Mouse (Mus musculus): ENCODE data around the gene Gpm6b. TPM values are rescaled to one million over a fixed set of nuclear protein-coding genes. Genes with fewer than 3 reads are reported as not detected.

Gene Gpm6b
- polyA plus RNA-seq, 1 experiment from 2014 or later, result 7.6 TPM

DNA sequence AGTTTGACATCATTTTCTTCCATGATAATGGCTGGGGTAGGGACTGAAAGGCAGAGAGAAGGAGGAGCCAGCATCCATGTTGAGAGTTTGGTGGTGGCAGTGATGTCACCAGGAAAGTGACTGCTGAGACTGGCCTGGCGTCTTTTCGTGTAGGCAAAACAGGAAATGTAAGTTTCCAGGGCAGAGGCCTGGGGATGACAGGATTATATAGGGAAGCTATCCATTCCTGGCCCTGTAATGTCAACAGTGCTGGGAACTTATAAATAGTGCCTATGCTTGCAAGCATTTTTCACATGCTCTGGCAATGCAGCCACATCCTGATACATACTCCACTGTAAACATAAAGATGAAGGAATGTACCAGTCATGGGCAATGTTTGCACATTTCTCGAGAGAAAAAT, 52.6 kb downstream of the Gpm6b start:
- H3K27ac ChIP-seq (ENCODE audit: low read depth, low read length), result no peak overlapping the region
- no peak for ATAC-seq

DNA sequence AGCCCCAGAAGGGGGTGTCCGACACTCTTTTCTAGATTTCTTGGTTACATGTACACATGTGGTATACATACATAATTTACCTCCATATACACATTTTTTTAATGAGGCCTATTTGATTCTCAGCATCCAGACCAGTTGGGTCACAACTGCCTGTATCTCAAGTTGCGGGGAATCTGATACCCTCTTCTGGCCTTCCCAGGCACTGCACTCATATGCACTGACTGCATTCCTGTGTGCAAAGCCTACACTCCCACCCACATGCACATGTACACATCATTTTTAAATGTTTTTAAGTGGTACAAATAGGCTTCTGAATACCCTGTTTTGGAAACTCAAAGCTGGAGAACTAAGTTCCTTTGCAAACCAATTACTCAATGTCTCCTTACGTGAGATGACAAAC, 54.8 kb downstream of the Gpm6b start:
- Histone ChIP-seq H3K9ac (ENCODE audit: low read depth, low read length) (no peak overlapping the region), H3K27me3 (replicated peaks; ENCODE audit: control insufficient read depth, insufficient read depth, low read length) (no peaks in the 10 kb centered on the region), H3K36me3 (ENCODE audit: control insufficient read depth, insufficient read depth) (no peaks in the 10 kb centered on the region), H3K27ac (ENCODE audit: low read depth, low read length) (no peak overlapping the region), H3K4me3 (ENCODE audit: low read depth, low read length) (no peak overlapping the region), H3K9me3 (ENCODE audit: control insufficient read depth) (no peaks in the 10 kb centered on the region), H3K4me2 (replicated peaks; ENCODE audit: low read depth) (no peak overlapping the region), H3K4me1 (replicated peaks; ENCODE audit: control insufficient read depth, insufficient read depth, low read length) (no peaks in the 10 kb centered on the region)
- TF ChIP-seq CTCF (IDR thresholded peaks at IDR 0.05; ENCODE audit: low read depth), result peak; percentile 28
- no peak for ATAC-seq
- WGBS, result 86% methylated on average over 3 of the region's 3 CpGs

More for the DNA sequence above, 52.6 kb downstream of the Gpm6b start:
- no peaks in the 10 kb centered on the region for H3K9me3 ChIP-seq (ENCODE audit: control insufficient read depth)
- TF ChIP-seq CTCF (IDR thresholded peaks at IDR 0.05; ENCODE audit: low read depth), result no peak
- WGBS, result 36% methylated on average over 3 of the region's 3 CpGs
- H3K9ac ChIP-seq (ENCODE audit: low read depth, low read length), result no peak overlapping the region
- no peak overlapping the region for H3K4me2 ChIP-seq (replicated peaks; ENCODE audit: low read depth)
- H3K4me3 ChIP-seq (ENCODE audit: low read depth, low read length), result no peak overlapping the region
- H3K4me1 ChIP-seq (replicated peaks; ENCODE audit: control insufficient read depth, insufficient read depth, low read length), result no peaks in the 10 kb centered on the region
- no peaks in the 10 kb centered on the region for H3K36me3 ChIP-seq (ENCODE audit: control insufficient read depth, insufficient read depth)
- no peaks in the 10 kb centered on the region for H3K27me3 ChIP-seq (replicated peaks; ENCODE audit: control insufficient read depth, insufficient read depth, low read length)

DNA sequence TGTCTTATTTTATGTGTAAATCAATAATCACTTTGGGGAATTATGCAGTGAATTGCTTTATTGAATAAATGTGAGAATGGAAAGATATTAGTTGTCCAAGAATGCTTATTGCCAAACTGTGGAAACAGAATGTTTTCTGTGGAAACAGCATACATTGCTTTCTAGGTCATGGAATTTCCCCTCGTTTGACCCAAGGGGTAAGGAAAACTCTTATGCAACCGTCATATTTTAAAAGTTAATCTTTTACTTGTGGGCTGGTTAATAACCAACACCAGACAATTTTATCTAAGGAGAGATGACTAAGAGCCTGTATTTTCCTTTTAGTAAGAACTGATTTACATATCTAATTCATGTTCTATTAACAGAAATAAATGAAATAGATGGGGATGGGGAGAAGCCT, 64.1 kb downstream of the Gpm6b start:
- WGBS, result 35% methylated on average over 2 of the region's 2 CpGs
- Histone ChIP-seq H3K4me2 (replicated peaks; ENCODE audit: low read depth) (no peak overlapping the region), H3K27ac (ENCODE audit: low read depth, low read length) (no peak overlapping the region), H3K4me1 (replicated peaks; ENCODE audit: control insufficient read depth, insufficient read depth, low read length) (no peaks in the 10 kb centered on the region), H3K9ac (ENCODE audit: low read depth, low read length) (no peak overlapping the region), H3K9me3 (ENCODE audit: control insufficient read depth) (no peaks in the 10 kb centered on the region), H3K27me3 (replicated peaks; ENCODE audit: control insufficient read depth, insufficient read depth, low read length) (no peaks in the 10 kb centered on the region), H3K36me3 (ENCODE audit: control insufficient read depth, insufficient read depth) (no peaks in the 10 kb centered on the region), H3K4me3 (ENCODE audit: low read depth, low read length) (no peak overlapping the region)
- no peak for TF ChIP-seq CTCF (IDR thresholded peaks at IDR 0.05; ENCODE audit: low read depth)
- ATAC-seq, result no peak

DNA sequence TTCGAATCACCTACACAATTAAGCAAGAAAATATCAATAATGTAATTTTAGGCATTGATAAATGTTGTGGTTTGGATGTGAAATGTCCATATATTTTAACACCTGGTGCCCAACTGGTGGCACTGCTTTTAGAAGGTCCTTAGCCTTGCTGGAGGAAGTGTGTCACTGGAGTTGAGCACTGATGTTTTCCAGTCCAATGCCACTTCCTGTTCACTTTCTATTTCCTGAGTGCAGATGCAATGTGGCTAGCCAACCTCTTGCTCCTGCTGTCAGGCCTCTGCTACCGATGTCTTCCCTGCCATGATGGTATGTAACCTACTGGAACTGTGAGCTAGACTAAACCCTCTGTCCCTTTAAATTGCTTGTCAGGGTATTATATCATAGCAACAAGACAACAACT, 65.6 kb downstream of the Gpm6b start:
- WGBS, result 73% methylated on average over 2 of the region's 2 CpGs
- Histone ChIP-seq H3K27ac (ENCODE audit: low read depth, low read length) (no peak overlapping the region), H3K36me3 (ENCODE audit: control insufficient read depth, insufficient read depth) (no peaks in the 10 kb centered on the region), H3K27me3 (replicated peaks; ENCODE audit: control insufficient read depth, insufficient read depth, low read length) (no peaks in the 10 kb centered on the region), H3K4me2 (replicated peaks; ENCODE audit: low read depth) (no peak overlapping the region), H3K9me3 (ENCODE audit: control insufficient read depth) (no peaks in the 10 kb centered on the region), H3K4me3 (ENCODE audit: low read depth, low read length) (no peak overlapping the region), H3K4me1 (replicated peaks; ENCODE audit: control insufficient read depth, insufficient read depth, low read length) (no peaks in the 10 kb centered on the region), H3K9ac (ENCODE audit: low read depth, low read length) (no peak overlapping the region)
- TF ChIP-seq CTCF (IDR thresholded peaks at IDR 0.05; ENCODE audit: low read depth), result no peak
- no peak for ATAC-seq

DNA sequence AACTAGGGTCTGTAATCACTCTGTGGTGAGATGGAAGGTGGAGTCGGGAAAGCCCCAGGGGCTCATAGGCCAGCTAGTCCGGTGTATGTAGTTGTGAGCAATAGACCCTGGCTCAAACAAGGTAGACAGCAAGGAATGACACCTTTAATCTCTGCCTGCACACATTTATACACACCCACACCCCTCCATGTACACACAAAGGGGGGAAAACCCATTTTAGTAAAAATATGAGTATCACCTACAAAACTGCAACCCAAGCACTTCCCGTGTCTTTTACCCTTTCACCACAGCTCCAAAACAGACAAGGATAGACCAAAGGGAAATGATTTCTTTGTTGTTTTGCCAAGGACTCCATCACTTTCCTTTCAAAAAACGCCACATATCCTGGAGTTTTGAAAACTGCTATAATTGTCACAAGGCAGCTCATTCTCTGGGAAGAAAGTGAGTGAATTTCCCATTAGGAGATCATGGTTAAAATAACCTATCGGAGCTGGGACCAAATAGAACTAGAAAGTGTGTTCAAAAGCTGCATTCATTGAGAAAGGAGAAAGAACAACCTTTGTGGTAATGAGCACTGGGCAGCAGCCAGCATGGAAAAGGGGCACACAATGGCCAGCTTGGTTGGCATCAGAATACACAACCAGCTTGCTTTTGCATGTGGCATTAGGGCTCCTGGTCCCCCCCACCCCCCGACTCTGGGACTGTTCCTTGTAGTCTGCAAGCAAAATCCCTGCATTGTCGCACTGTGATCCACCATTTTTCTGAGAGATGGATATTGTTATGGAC, 68.9 kb downstream of the Gpm6b start:
- no peaks in the 10 kb centered on the region for H3K36me3 ChIP-seq (ENCODE audit: control insufficient read depth, insufficient read depth)
- TF ChIP-seq CTCF (IDR thresholded peaks at IDR 0.05; ENCODE audit: low read depth), result no peak
- ATAC-seq, result no peak
- H3K27me3 ChIP-seq (replicated peaks; ENCODE audit: control insufficient read depth, insufficient read depth, low read length), result 0 out of 2 replicates have a peak, but pooled peaks cover 4% of the 10 kb centered on the region
- no peak overlapping the region for H3K4me3 ChIP-seq (ENCODE audit: low read depth, low read length)
- H3K27ac ChIP-seq (ENCODE audit: low read depth, low read length), result no peak overlapping the region
- H3K9ac ChIP-seq (ENCODE audit: low read depth, low read length), result no peak overlapping the region
- H3K9me3 ChIP-seq (ENCODE audit: control insufficient read depth), result no peaks in the 10 kb centered on the region
- 81% methylated on average over 7 of the region's 7 CpGs for WGBS
- no peak overlapping the region for H3K4me2 ChIP-seq (replicated peaks; ENCODE audit: low read depth)
- no peaks in the 10 kb centered on the region for H3K4me1 ChIP-seq (replicated peaks; ENCODE audit: control insufficient read depth, insufficient read depth, low read length)

DNA sequence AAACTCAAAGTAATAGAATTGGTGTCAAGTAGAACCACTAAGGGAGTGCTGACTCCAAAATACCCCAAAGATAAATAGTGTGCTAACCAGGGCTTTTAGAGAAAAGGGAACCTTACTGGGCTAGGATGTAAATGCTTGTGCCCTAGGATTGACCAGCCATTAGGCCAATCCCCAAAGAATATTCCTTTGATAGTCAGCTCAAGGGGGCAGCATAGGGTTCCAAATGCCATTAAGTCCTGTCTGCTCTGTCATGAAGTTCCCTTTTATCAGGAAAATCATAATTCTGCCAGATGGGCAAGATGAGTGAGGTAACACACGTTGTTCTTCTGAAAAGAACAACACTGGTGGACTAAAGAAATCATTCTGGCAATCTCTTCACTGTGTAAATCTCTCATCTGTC, 70.1 kb downstream of the Gpm6b start:
- no peak overlapping the region for H3K4me2 ChIP-seq (replicated peaks; ENCODE audit: low read depth)
- WGBS, result 20% methylated on average over 1 of the region's 1 CpGs
- no peak for TF ChIP-seq CTCF (IDR thresholded peaks at IDR 0.05; ENCODE audit: low read depth)
- H3K27me3 ChIP-seq (replicated peaks; ENCODE audit: control insufficient read depth, insufficient read depth, low read length), result 0 out of 2 replicates have a peak, but pooled peaks cover 4% of the 10 kb centered on the region
- H3K9me3 ChIP-seq (ENCODE audit: control insufficient read depth), result no peaks in the 10 kb centered on the region
- H3K36me3 ChIP-seq (ENCODE audit: control insufficient read depth, insufficient read depth), result no peaks in the 10 kb centered on the region
- no peak for ATAC-seq
- no peaks in the 10 kb centered on the region for H3K4me1 ChIP-seq (replicated peaks; ENCODE audit: control insufficient read depth, insufficient read depth, low read length)
- H3K9ac ChIP-seq (ENCODE audit: low read depth, low read length), result no peak overlapping the region
- no peak overlapping the region for H3K27ac ChIP-seq (ENCODE audit: low read depth, low read length)
- H3K4me3 ChIP-seq (ENCODE audit: low read depth, low read length), result no peak overlapping the region

All from intestine, postnatal 0 days (tissue).